Mouse (Mus musculus) liver, embryonic 13.5 days (tissue): ENCODE data around the gene Cavin3. TPM values are rescaled to one million over a fixed set of nuclear protein-coding genes. Genes with fewer than 3 reads are reported as not detected.

Experiments used
- ATAC-seq: fragments of 200-750 bp; cut with Nextera tagmentation; 2 replicates; pipeline ENCODE4 v1.8.0; 2017; ENCODE audit warnings: low read depth, mild to moderate bottlenecking, moderate number of reproducible peaks, moderate library complexity
- DNase-seq: peaks from one replicate; pipeline ENCODE4 v3.0.0; 2022
- H3K27ac ChIP-seq: fragments of 300-500 bp; sonication (generic); 2 replicates; pipeline ENCODE4 v1.5.1; 2015; ENCODE audit warnings: moderate library complexity, mild to moderate bottlenecking, inconsistent platforms
- H3K27me3 ChIP-seq: fragments of 300-500 bp; sonication (generic); 2 replicates; pipeline ENCODE4 v1.6.1; 2015; ENCODE audit warnings: mild to moderate bottlenecking, inconsistent platforms
- H3K36me3 ChIP-seq: fragments of 300-500 bp; sonication (generic); 2 replicates; pipeline ENCODE4 v1.6.1; 2015; ENCODE audit warnings: mild to moderate bottlenecking, inconsistent platforms
- H3K4me1 ChIP-seq: fragments of 300-500 bp; sonication (generic); replicated peaks from 2 replicates; pipeline ENCODE4 v1.6.1; 2015; ENCODE audit warnings: inconsistent platforms
- H3K4me2 ChIP-seq: fragments of 300-500 bp; sonication (generic); 2 replicates; pipeline ENCODE4 v1.6.1; 2015; ENCODE audit warnings: inconsistent platforms, mild to moderate bottlenecking, moderate library complexity
- H3K4me3 ChIP-seq: fragments of 300-500 bp; sonication (generic); replicated peaks from 2 replicates; pipeline ENCODE4 v1.5.1; 2015; ENCODE audit warnings: mild to moderate bottlenecking, inconsistent platforms
- H3K9ac ChIP-seq: fragments of 300-500 bp; sonication (generic); 2 replicates; pipeline ENCODE4 v1.6.1; 2015; ENCODE audit warnings: mild to moderate bottlenecking, inconsistent platforms
- H3K9me3 ChIP-seq: fragments of 300-500 bp; sonication (generic); replicated peaks from 2 replicates; pipeline ENCODE4 v1.6.1; 2016; ENCODE audit warnings: inconsistent platforms
- WGBS: fragments of 180-500 bp; shearing (Covaris S2); methylation state at CpG from one replicate; pipeline ENCODE4 v1.1.7; 2015; ENCODE audit not compliant: insufficient replicate concordance; 5-methylcytosine and 5-hydroxymethylcytosine counted together
- polyA plus RNA-seq: library from polyadenylated mRNA; unstranded; fragments of >200 nt; fragmentation: Nextera tagmentation; extraction: Ambion mirVana; gene quantifications from 2 replicates; pipeline ENCODE4 v1.2.1, GENCODE M21; 2015

Gene Cavin3
- polyA plus RNA-seq, 1 experiment from 2014 or later: 6.9 TPM

DNA sequence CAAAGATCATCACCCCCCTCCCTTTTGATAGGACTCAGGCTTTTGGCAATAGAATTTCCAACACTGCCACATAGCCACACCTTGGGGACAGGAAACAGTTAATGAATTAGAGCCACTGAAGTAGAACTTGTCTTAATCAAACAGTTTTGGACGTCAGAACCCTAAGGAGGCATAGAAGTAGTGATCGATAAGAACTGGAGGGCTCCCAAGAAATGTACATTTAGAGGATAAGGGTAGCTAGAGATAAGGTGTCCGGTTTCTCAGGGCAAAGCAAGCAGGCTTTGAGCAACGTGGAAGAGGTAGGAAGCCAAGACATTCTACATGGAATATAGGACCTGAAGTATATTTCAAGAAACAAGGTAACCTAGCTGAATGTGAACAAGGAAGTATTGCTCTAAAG is 40.7 kb downstream of the Cavin3 start:
- Histone ChIP-seq H3K36me3 (no peaks in the 10 kb centered on the region), H3K27me3 (no peaks in the 10 kb centered on the region), H3K9ac (no peak overlapping the region), H3K4me1 (no peaks in the 10 kb centered on the region), H3K27ac (no peak overlapping the region), H3K4me3 (no peak overlapping the region), H3K9me3 (no peaks in the 10 kb centered on the region), H3K4me2 (no peak overlapping the region)
- DNase-seq: no peak
- 36% methylated on average over 4 of the region's 4 CpGs for WGBS
- ATAC-seq: no peak

DNA sequence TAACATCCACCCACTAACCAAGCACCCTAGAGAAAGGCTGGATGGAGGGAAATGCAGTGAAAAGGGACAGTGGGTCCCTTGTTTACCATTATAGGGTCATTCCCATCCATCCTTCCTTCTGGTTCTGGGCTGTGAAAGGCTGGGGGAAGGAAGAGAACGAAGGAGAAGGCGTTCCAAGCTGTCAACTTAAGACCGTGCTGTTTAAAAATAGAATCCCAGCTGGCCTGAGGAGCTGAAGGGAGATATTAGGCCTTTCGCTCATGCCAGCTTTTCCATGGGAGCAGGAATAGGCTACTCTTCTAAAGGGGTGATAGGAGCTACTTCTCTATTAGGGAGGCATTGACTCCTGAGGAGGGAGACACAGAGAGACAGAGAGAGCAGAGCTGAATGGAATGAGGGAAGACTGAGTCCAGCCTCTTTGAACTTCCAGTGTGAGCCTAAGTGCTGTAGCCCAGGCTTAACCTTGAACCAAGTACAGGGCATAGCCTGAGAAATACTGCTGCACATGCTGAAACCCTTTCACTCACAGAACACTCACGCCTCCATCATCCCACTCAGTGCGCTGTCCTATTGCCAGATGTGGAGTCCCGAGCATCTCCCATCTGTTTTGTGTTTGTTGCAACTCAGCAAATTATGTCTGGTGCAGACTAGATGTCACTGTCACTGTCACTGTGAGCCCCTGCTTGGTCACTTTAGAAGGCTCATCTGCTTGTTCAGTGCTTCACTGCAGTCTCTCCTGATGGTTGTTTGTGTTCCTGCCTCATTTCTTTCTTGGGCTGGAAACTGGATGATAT is 43.9 kb downstream of the Cavin3 start:
- no peak overlapping the region for H3K4me3 ChIP-seq
- no peak for DNase-seq
- WGBS: 62% methylated on average over 7 of the region's 7 CpGs
- H3K27ac ChIP-seq: no peak overlapping the region
- H3K9me3 ChIP-seq: peaks cover 3% of the 10 kb centered on the region; the same call in 1 of the 2 replicates
- H3K4me1 ChIP-seq: no peaks in the 10 kb centered on the region
- no peak overlapping the region for H3K4me2 ChIP-seq
- no peak overlapping the region for H3K9ac ChIP-seq
- H3K27me3 ChIP-seq: no peaks in the 10 kb centered on the region
- no peaks in the 10 kb centered on the region for H3K36me3 ChIP-seq
- no peak for ATAC-seq

DNA sequence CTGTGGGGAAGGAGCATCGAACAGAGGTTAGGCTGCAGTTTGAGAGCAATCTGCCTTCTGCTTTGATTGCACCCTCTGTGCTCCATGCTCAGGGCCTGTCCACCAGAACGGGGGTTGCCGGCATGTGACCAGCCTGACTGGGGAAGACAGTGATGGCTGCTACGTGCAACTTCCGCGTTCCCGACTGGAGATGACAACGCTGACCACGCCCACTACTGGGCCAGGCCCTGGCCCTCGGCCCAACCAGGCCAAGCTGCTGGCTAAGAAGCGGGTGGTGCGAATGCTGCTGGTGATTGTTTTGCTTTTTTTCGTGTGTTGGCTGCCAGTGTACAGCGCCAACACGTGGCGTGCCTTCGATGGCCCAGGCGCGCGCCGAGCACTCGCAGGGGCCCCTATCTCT is 47.3 kb downstream of the Cavin3 start:
- ATAC-seq (no peak), DNase-seq (no peak)
- Histone ChIP-seq H3K9ac (no peak overlapping the region), H3K4me3 (no peak overlapping the region), H3K9me3 (peaks cover 3% of the 10 kb centered on the region; the same call in 1 of the 2 replicates), H3K27me3 (no peaks in the 10 kb centered on the region), H3K4me2 (no peak overlapping the region), H3K4me1 (no peaks in the 10 kb centered on the region), H3K36me3 (no peaks in the 10 kb centered on the region), H3K27ac (no peak overlapping the region)
- 62% methylated on average over 22 of the region's 22 CpGs for WGBS

DNA sequence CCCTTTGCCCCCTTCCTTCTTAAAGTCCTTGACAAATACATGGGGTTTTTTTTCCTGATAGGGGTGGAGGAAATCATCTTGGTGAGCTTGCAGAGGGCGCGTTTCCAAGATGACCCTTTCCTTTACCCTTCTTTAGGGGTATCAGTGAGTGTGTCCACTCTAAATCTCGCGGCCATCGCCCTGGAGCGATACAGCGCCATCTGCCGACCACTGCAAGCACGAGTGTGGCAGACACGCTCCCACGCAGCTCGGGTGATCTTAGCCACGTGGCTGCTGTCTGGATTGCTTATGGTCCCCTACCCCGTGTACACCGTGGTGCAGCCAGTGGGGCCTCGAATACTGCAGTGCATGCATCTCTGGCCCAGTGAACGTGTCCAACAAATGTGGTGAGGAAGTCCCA is 48.2 kb downstream of the Cavin3 start:
- WGBS: 63% methylated on average over 17 of the region's 17 CpGs
- H3K27ac ChIP-seq: no peak overlapping the region
- H3K36me3 ChIP-seq: no peaks in the 10 kb centered on the region
- no peak overlapping the region for H3K4me2 ChIP-seq
- no peak overlapping the region for H3K9ac ChIP-seq
- no peak for DNase-seq
- peaks cover 3% of the 10 kb centered on the region; the same call in 1 of the 2 replicates for H3K9me3 ChIP-seq
- no peaks in the 10 kb centered on the region for H3K4me1 ChIP-seq
- no peak for ATAC-seq
- no peaks in the 10 kb centered on the region for H3K27me3 ChIP-seq
- no peak overlapping the region for H3K4me3 ChIP-seq

DNA sequence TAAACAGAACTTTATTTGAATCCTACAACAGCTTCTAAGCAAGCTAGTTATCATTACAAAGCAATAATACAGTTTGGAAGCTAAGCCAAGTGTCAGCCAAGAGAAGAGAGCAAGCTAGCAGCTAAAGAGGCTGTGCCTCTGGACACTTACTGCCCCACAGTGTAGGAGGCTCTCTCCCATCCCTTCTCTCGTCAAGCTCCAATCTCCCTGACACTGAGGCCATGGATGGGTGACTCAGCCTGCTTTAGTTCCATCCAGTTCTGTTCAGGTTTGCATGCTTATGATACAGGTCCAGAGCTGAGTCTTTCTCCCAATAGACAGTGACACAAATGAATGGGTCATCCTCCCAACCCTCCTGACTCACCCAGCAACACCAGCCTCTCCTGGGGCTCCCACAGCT is 50.0 kb downstream of the Cavin3 start:
- H3K4me1 ChIP-seq: no peaks in the 10 kb centered on the region
- peaks cover 3% of the 10 kb centered on the region; the same call in 1 of the 2 replicates for H3K9me3 ChIP-seq
- WGBS: 45% methylated on average over 1 of the region's 1 CpGs
- no peaks in the 10 kb centered on the region for H3K36me3 ChIP-seq
- H3K27ac ChIP-seq: no peak overlapping the region
- H3K4me2 ChIP-seq: no peak overlapping the region
- no peak overlapping the region for H3K9ac ChIP-seq
- ATAC-seq (no peak), DNase-seq (no peak)
- H3K27me3 ChIP-seq: peaks cover 13% of the 10 kb centered on the region
- H3K4me3 ChIP-seq: no peak overlapping the region

Other genes starting within 250 kb of the Cavin3 start
- not detected in 2 replicates for gene Olfr688, start 194.2 kb downstream of the Cavin3 start, polyA plus RNA-seq
- gene Olfr689, start 171.1 kb downstream of the Cavin3 start, polyA plus RNA-seq: not detected in 2 replicates
- not detected in 2 replicates for gene Olfr690, start 148.2 kb downstream of the Cavin3 start, polyA plus RNA-seq
- not detected in 2 replicates for gene Olfr691, start 140.0 kb downstream of the Cavin3 start, polyA plus RNA-seq
- not detected in 2 replicates for gene Olfr692, start 114.1 kb downstream of the Cavin3 start, polyA plus RNA-seq
- not detected in 2 replicates for gene Gm5901, start 107.3 kb downstream of the Cavin3 start, polyA plus RNA-seq
- gene Fam160a2, start 82.2 kb downstream of the Cavin3 start, polyA plus RNA-seq: 11.6 and 12.7 TPM in 2 replicates
- gene Cnga4, start 77.7 kb downstream of the Cavin3 start, polyA plus RNA-seq: not detected in 2 replicates
- not detected in 2 replicates for gene Cckbr, start 56.6 kb downstream of the Cavin3 start, polyA plus RNA-seq
- 22.8 and 25.6 TPM in 2 replicates for gene Smpd1, start 72.1 kb upstream of the Cavin3 start, polyA plus RNA-seq
- gene Apbb1, start 99.4 kb upstream of the Cavin3 start, polyA plus RNA-seq: 4.1 TPM in 2 replicates
- 144 and 154 TPM in 2 replicates for gene Hpx, start 117.8 kb upstream of the Cavin3 start, polyA plus RNA-seq
- gene Trim3, start 151.3 kb upstream of the Cavin3 start, polyA plus RNA-seq: 3.7 and 3.8 TPM in 2 replicates
- 131 and 135 TPM in 2 replicates for gene Timm10b, start 157.8 kb upstream of the Cavin3 start, polyA plus RNA-seq
- gene Arfip2, start 158.1 kb upstream of the Cavin3 start, polyA plus RNA-seq: 15.7 and 19.7 TPM in 2 replicates
- gene Gm45799, start 158.3 kb upstream of the Cavin3 start, polyA plus RNA-seq: 6.2 and 34.2 TPM in 2 replicates
- gene Dnhd1, start 168.5 kb upstream of the Cavin3 start, polyA plus RNA-seq: 0.06 and 0.12 TPM in 2 replicates